Mouse (Mus musculus) midbrain, embryonic 11.5 days (tissue): Measurements from ENCODE around the gene Rnf145. TPM values are rescaled to one million over a fixed set of nuclear protein-coding genes. Genes with fewer than 3 reads are reported as not detected.
A peak's percentile ranks its signal among the peaks of the same experiment; 100 is the strongest.

Source experiments
- ATAC-seq: fragments of 200-750 bp; cut with Nextera tagmentation; 2 replicates; pipeline ENCODE4 v1.8.0; 2017; ENCODE audit warnings: moderate TSS enrichment, moderate library complexity; ENCODE audit not compliant: low FRiP score
- DNase-seq: peaks from one replicate; pipeline ENCODE4 v3.0.0; 2015; ENCODE audit warnings: low spot score; ENCODE audit errors: missing footprints
- H3K27ac ChIP-seq: fragments of 300-500 bp; sonication (generic); 2 replicates; pipeline ENCODE4 v1.5.1; 2014; ENCODE audit warnings: low read depth, low read length
- H3K27me3 ChIP-seq: fragments of 300-500 bp; sonication (generic); 2 replicates; pipeline ENCODE4 v1.6.1; 2014; ENCODE audit warnings: mild to moderate bottlenecking, low read length, moderate library complexity, mixed read lengths; ENCODE audit not compliant: control insufficient read depth, insufficient read depth
- H3K36me3 ChIP-seq: fragments of 300-500 bp; sonication (generic); 2 replicates; pipeline ENCODE4 v1.6.1; 2014; ENCODE audit warnings: mild to moderate bottlenecking, low read length, moderate library complexity, mixed read lengths; ENCODE audit not compliant: control insufficient read depth, insufficient read depth
- H3K4me1 ChIP-seq: fragments of 300-500 bp; sonication (generic); 2 replicates; pipeline ENCODE4 v1.6.1; 2014; ENCODE audit warnings: low read length; ENCODE audit not compliant: control insufficient read depth, insufficient read depth
- H3K4me2 ChIP-seq: fragments of 300-500 bp; sonication (generic); 2 replicates; pipeline ENCODE4 v1.6.1; 2014; ENCODE audit warnings: mild to moderate bottlenecking, moderate library complexity
- H3K4me3 ChIP-seq: fragments of 300-500 bp; sonication (generic); 2 replicates; pipeline ENCODE4 v1.5.1; 2014; ENCODE audit warnings: low read depth, low read length
- H3K9ac ChIP-seq: fragments of 300-500 bp; sonication (generic); 2 replicates; pipeline ENCODE4 v1.6.1; 2014; ENCODE audit warnings: low read length
- H3K9me3 ChIP-seq: fragments of 300-500 bp; sonication (generic); 2 replicates; pipeline ENCODE4 v1.6.1; 2016; ENCODE audit warnings: low read length; ENCODE audit not compliant: control insufficient read depth
- WGBS: fragments of 180-500 bp; shearing (Covaris S2); extraction: QIAGEN DNeasy Blood & Tissue Kit; methylation state at CpG from one replicate; pipeline ENCODE4 v1.1.7; 2014; 5-methylcytosine and 5-hydroxymethylcytosine counted together
- polyA plus RNA-seq: library from polyadenylated mRNA; unstranded; fragments of >200 nt; fragmentation: Nextera tagmentation; extraction: Ambion mirVana; gene quantifications from 2 replicates; pipeline ENCODE4 v1.2.1, GENCODE M21; 2014

The Rnf145 gene
- polyA plus RNA-seq, 1 experiment from 2014 or later, result 154 TPM

DNA sequence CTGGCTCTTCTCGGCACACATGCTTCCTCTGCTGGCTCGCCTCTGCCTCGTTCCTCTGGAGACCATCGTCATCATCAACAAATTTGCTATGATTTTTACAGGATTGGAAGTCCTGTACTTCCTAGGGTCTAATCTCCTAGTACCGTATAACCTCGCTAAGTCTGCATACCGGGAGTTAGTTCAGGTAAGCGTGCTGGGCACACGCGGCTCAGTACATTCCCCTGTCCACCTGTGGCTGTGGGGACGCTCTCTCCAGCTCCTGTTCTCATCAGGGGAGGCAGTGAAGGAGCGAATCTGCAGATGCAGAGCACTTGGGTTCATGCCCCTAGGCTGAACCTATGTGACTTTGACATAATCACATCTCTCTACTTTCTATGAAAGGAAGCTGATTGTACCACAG, 30.1 kb downstream of the Rnf145 start:
- Histone ChIP-seq H3K9me3 (no peaks in the 10 kb centered on the region), H3K4me1 (no peaks in the 10 kb centered on the region), H3K27ac (no peak overlapping the region), H3K27me3 (no peaks in the 10 kb centered on the region), H3K9ac (no peak overlapping the region), H3K36me3 (peaks cover 30% of the 10 kb centered on the region), H3K4me3 (no peak overlapping the region), H3K4me2 (no peak overlapping the region)
- no peak for DNase-seq
- 93% methylated on average over 12 of the region's 12 CpGs for WGBS
- no peak for ATAC-seq

DNA sequence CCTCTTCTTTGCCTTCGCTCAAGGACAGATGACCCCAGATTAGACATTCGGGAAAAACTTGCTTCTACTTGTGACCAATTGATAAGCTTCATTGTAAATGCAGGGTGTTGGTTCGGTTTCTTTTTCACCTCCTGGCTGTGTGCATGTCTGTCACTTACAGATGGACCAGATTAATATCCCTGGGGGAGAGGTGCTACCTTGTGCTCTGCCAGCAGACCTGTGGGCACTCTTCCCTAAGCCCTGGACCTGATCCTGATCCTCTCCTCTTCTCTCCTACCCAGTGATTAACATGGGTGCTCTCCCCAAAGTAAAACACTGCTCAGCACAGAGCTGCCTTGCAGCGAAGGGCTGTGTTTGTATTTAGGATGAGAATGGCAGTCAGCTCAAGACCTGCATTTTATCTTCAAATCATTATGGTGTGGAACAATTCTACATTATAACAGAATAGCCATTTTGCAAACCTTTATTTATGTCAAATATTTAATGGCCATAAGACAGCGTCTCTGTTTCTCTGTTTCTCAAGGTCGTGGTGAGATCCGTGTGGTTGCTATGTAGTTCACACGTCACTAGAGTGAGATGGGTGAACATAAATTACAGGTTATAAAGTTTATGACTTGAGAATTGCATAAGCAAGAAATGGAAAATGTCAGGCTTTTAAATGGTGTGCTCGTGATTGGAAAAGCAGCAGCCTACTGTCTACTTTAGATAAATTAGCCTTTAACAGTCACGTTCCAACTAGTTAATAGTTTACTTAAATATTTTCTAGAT, 30.9 kb downstream of the Rnf145 start:
- Histone ChIP-seq H3K4me1 (no peaks in the 10 kb centered on the region), H3K9me3 (no peaks in the 10 kb centered on the region), H3K4me2 (no peak overlapping the region), H3K9ac (no peak overlapping the region), H3K27ac (no peak overlapping the region), H3K27me3 (no peaks in the 10 kb centered on the region), H3K36me3 (peaks cover 26% of the 10 kb centered on the region), H3K4me3 (no peak overlapping the region)
- 95% methylated on average over 10 of the region's 10 CpGs for WGBS
- ATAC-seq (no peak), DNase-seq (no peak)

DNA sequence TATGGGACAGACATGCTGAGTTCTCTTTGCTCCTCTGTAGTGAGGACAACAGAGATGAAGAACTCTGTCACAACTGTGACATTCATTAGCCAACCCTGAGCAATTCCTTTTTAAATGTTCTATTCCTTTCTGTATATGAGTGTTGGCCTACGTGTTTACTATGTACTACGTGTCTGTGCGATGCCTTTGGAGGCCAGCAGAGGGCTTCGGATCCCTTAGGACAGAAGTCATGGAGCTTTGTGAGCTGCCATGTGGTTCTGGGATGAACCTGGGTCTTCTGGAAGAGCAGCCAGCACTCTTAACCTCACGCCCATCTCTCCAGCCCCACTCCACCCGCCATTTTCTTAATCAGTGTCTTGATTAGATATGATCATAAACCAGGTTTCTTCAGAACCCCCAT, 32.2 kb downstream of the Rnf145 start:
- 92% methylated on average over 6 of the region's 6 CpGs for whole genome bisulfite sequencing
- Histone ChIP-seq H3K4me2 (no peak overlapping the region), H3K36me3 (peaks cover 26% of the 10 kb centered on the region), H3K4me3 (no peak overlapping the region), H3K9ac (no peak overlapping the region), H3K4me1 (no peaks in the 10 kb centered on the region), H3K27ac (no peak overlapping the region), H3K27me3 (no peaks in the 10 kb centered on the region), H3K9me3 (no peaks in the 10 kb centered on the region)
- ATAC-seq (no peak), DNase-seq (no peak)

DNA sequence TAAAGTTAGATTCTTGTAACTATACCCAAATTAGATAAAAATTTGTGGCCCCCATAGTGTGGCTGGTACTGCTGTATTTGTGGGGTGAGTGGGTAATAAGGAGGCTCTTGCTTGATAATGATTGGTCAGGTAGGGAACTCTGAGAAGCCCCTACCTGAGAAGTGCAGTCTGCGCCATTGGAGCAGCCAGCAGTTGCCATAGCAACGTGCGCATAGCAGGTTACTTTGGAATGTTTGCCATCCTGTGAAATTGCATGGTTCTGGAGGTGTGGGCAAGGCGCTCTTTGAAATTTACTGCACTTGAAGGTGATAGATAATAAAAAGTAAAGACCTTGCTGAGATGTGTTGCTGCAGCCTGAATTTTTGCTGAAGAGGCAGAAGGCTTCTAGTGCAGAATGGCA, 35.6 kb downstream of the Rnf145 start:
- Histone ChIP-seq H3K27ac (no peak overlapping the region), H3K27me3 (no peaks in the 10 kb centered on the region), H3K4me1 (no peaks in the 10 kb centered on the region), H3K36me3 (peaks cover 20% of the 10 kb centered on the region), H3K4me2 (no peak overlapping the region), H3K9ac (no peak overlapping the region), H3K9me3 (no peaks in the 10 kb centered on the region), H3K4me3 (no peak overlapping the region)
- DNase-seq (no peak), ATAC-seq (no peak)
- WGBS, result 91% methylated on average over 4 of the region's 4 CpGs

DNA sequence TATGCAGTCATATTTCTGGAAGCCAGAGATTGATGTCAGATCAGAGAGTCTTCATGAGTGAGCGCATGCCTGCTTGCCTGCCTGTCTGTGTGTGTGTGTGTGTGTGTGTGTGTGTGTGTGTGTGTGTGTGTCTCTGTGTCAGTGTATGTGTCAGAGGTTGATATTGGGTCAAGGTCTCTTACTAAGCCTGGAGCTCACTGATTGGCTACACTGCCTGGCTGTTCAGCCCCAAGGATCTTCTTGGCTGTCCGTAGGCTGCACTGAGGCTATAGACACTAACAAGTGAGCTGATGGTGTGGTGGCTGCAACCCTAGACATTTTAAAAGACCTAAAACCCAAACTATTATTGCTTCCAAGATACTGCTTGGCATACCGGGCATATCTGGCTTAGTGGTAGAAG, 39.8 kb downstream of the Rnf145 start:
- Histone ChIP-seq H3K27me3 (no peaks in the 10 kb centered on the region), H3K27ac (no peak overlapping the region), H3K4me1 (no peaks in the 10 kb centered on the region), H3K4me3 (no peak overlapping the region), H3K9me3 (no peaks in the 10 kb centered on the region), H3K36me3 (peaks cover 19% of the 10 kb centered on the region), H3K9ac (no peak overlapping the region), H3K4me2 (no peak overlapping the region)
- ATAC-seq, result no peak
- no peak for DNase-seq
- WGBS, result 98% methylated on average over 3 of the region's 3 CpGs

DNA sequence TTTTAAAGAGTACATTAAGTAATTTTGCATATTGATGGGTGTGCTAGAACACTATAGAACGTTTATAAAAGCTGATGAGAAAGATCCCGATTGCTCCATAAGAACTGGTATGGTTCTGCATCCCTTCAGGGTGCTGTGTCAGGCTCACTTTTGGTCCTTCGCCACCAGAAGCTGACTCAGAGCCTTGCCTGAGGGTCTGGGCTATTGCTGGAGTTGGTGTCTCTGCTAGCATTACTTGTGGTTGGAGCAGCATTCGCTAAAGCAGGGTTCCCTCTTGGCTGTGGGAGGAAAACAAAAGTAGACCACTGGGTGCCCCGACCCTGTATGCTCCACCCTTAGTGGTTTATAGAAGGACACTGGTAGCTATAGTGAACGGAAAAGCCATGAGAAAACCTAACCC, 40.7 kb downstream of the Rnf145 start:
- Histone ChIP-seq H3K9ac (no peak overlapping the region), H3K4me2 (no peak overlapping the region), H3K27ac (no peak overlapping the region), H3K4me3 (no peak overlapping the region), H3K4me1 (no peaks in the 10 kb centered on the region), H3K36me3 (peaks cover 25% of the 10 kb centered on the region), H3K9me3 (no peaks in the 10 kb centered on the region), H3K27me3 (no peaks in the 10 kb centered on the region)
- whole genome bisulfite sequencing, result 93% methylated on average over 6 of the region's 6 CpGs
- no peak for ATAC-seq
- no peak for DNase-seq

DNA sequence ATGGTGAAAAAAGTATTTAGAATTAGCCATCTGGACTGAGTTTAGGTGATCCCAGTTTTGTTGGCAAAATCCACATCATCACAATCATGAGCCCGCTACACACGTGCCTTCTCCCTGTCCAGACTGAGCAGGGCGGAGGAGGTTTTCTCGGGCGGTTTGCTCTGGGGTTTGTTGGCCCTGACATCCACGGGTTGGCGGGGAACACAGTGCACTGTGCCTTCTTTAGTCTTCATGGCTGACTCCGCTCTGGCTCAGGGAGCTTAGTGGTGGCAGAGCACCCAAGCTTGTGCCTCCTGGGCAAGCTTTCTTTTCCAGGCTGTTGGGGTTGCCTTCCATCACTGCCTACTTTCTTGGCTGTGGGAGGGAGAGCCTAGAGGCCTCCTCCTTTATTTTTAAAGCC, 41.6 kb downstream of the Rnf145 start:
- H3K27me3 ChIP-seq, result no peaks in the 10 kb centered on the region
- no peaks in the 10 kb centered on the region for H3K4me1 ChIP-seq
- WGBS, result 95% methylated on average over 8 of the region's 8 CpGs
- ATAC-seq, result no peak
- no peak overlapping the region for H3K9ac ChIP-seq
- no peak overlapping the region for H3K27ac ChIP-seq
- H3K4me2 ChIP-seq, result no peak overlapping the region
- H3K4me3 ChIP-seq, result no peak overlapping the region
- no peaks in the 10 kb centered on the region for H3K9me3 ChIP-seq
- DNase-seq, result no peak
- peaks cover 28% of the 10 kb centered on the region for H3K36me3 ChIP-seq

DNA sequence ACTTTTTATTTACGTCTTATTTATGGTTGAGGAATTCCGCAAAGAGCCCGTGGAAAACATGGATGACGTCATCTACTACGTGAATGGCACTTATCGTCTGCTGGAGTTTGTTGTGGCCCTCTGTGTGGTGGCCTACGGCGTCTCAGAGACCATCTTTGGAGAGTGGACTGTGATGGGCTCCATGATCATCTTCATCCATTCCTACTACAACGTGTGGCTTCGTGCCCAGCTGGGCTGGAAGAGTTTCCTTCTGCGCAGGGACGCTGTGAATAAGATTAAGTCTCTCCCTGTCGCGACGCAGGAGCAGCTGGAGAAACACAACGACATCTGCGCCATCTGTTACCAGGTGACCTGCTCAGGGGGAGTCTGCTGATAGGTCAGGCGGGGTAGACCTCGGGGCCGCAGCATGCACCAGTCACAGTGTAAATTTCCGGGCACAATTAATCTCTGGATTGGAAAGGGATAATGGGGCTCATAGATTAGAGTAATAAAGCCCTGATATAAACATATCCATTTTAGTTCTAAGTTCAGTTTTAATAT, 42.8 kb downstream of the Rnf145 start:
- Histone ChIP-seq H3K4me2 (no peak overlapping the region), H3K4me3 (no peak overlapping the region), H3K36me3 (peaks cover 28% of the 10 kb centered on the region), H3K4me1 (no peaks in the 10 kb centered on the region), H3K27me3 (no peaks in the 10 kb centered on the region), H3K9me3 (no peaks in the 10 kb centered on the region), H3K9ac (no peak overlapping the region), H3K27ac (no peak overlapping the region)
- 85% methylated on average over 21 of the region's 21 CpGs for WGBS
- peak; percentile 48; the same call in 1 of the 2 replicates for ATAC-seq
- DNase-seq, result no peak

DNA sequence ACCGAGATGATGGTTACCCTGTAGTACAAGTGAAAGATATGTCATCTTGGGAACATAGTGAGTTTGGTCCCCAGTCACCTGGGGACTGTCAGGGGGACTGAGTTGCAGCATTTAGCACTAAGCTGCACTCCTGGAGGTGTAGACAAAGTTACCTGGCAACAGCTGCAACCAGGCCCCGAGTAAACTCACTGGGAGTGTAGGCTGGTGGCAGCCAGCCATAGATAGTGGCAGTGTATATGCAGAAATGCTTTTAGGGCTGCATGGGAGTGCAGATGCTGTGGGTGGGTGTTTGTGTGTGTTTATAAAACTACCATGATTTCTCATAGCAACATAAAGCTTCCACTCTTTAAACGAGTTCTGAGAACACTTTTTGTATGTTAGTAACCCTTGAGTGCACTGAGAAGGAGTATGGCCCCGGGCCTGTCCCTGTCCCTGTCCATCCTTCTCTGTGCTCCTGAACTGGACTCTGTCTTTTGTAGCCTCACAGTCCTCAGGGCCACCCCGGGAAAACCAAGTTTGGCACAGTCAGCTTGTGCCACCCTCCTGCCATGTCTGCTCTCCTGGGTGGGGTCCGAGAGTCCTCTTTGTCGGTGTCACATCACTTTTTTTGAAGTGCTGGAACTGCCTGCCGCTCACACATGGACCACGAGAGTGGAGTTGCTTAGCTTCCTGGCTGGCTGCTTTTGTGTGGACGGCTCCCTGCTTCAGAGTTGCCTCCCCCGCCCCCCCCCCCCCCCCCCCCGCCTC, 43.8 kb downstream of the Rnf145 start:
- H3K9me3 ChIP-seq, result no peaks in the 10 kb centered on the region
- 84% methylated on average over 11 of the region's 12 CpGs for WGBS
- no peaks in the 10 kb centered on the region for H3K4me1 ChIP-seq
- no peak overlapping the region for H3K9ac ChIP-seq
- no peak for ATAC-seq
- no peak overlapping the region for H3K27ac ChIP-seq
- H3K27me3 ChIP-seq, result no peaks in the 10 kb centered on the region
- peaks cover 28% of the 10 kb centered on the region for H3K36me3 ChIP-seq
- no peak overlapping the region for H3K4me2 ChIP-seq
- no peak for DNase-seq
- no peak overlapping the region for H3K4me3 ChIP-seq
